Mouse (Mus musculus) spleen, adult 12 weeks (tissue): Measurements from ENCODE around the gene Ss18l2.

Source experiments
- DNase-seq: peaks from one replicate; pipeline ENCODE4 v3.0.0; 2022; ENCODE audit warnings: low spot score

Gene Ss18l2

DNA sequence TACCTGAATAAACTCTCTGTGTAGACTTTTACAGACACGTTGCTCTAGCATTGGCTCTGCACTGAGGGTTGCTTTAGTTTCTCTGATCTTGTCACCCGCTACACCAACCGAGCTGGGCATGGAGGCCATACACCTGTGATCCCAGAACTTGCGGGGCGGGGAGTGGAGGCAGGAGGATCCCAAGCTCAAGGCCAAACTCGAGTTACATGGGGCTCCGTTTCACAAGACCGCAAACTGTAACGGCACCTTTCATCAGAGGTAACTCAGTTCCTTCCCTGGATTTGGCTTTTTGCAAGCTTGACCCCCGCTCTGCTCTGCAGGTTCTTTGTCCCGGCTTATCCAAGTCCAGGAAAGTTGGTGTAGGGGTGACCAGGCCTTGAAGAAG, 5.9 kb upstream of the Ss18l2 start:
- DNase-seq, result no peak

DNA sequence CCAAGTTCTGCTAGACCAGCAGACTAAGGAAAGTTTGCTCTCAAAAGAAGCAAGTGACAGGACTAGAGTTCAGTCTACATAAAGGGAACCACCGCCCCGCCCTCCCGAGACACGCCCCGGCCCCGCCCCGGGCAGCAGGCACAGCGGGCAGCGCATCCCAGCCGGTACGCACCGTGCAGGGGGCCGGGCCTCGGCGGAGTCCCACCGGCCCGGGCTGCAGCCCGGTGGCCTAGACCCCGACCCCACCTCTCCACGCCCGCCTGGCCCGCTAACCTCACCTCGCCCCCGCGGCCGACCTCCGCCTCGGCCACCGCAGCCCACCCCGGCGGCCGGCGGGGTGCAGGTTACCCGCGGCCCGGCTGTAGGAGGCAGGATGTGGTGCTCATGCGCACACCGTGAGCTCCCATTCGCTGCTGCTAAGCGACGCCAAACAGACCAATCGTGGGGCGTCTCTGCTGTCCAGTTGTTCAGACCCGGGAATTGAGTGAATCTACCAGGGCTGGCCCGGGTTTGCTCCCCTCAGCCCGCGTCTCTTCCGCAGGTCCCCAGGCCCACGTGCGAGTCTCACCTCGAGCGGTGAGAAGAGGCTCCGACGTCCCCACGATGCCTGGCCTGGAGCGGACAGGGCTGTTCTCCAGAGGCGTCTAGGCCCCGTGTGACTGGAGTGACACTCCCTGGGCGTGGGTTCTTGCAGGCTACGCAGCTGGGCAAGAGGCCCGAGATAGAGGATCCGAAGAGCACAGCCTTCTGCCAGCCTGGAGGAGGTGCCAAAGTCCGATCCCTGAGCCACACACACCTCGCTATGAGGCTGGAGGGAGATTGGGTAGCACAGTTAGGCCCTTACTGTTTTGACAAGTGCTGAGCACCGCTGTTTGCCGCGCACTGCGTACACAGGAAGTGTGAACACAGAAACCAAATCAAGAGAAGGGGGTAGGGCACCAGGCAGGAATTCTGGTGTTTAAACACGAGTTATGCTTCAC, 5.2 kb upstream of the Ss18l2 start, which contains the start of gene Sec22c:
Sec22c (minus strand) TSS at position 845 of the 980 bp plus-strand sequence.
- peak; percentile 89 for DNase-seq

DNA sequence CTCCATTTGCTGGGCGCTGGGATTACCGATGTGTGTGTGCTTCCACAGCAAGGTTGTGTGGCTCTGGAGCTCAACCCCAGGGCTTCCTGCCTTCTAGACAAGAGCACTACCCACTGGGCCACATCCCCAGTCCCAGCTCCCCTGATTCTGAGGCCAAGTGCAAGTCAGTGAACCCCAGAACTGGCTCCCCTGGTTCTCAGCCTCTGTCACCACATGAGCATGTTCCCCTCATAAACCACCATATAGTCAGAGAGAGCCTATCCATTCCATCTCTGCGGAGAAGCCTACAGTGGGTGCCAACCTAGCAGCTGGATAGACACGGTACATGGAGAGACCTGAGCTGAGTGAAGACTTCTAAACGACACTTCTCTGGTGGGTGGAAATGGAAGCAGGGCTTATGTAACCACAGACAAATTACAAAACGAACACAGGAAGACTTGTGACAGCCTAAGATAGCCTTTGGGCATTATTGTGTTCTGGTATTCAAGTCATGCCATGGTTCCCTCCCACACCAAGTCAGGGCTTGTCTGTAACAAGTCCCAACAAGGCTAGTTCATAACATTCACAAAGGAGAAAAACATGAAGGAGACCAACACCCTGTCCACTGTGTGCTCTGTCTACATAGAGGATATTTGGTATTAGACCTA, 4.0 kb upstream of the Ss18l2 start:
- no peak for DNase-seq

DNA sequence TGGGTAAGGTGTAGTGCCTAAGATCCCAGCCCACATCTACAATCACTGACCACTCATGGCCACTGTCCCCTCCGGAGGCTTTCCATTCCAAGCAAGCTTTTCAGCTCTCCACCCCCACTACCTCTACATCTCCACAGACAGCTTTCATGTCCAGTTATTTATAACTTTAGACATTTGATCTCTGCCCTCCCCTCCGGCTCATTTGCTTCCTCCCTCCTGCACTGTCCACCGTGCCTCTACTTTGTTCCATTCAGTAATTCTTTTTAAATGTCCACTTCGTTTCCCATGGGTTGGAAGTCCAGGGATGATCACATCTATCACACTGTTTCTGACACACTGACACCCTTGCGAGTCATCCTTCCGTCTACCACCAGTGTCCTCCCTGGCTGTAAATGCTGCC, 2.3 kb upstream of the Ss18l2 start:
- DNase-seq, result no peak

DNA sequence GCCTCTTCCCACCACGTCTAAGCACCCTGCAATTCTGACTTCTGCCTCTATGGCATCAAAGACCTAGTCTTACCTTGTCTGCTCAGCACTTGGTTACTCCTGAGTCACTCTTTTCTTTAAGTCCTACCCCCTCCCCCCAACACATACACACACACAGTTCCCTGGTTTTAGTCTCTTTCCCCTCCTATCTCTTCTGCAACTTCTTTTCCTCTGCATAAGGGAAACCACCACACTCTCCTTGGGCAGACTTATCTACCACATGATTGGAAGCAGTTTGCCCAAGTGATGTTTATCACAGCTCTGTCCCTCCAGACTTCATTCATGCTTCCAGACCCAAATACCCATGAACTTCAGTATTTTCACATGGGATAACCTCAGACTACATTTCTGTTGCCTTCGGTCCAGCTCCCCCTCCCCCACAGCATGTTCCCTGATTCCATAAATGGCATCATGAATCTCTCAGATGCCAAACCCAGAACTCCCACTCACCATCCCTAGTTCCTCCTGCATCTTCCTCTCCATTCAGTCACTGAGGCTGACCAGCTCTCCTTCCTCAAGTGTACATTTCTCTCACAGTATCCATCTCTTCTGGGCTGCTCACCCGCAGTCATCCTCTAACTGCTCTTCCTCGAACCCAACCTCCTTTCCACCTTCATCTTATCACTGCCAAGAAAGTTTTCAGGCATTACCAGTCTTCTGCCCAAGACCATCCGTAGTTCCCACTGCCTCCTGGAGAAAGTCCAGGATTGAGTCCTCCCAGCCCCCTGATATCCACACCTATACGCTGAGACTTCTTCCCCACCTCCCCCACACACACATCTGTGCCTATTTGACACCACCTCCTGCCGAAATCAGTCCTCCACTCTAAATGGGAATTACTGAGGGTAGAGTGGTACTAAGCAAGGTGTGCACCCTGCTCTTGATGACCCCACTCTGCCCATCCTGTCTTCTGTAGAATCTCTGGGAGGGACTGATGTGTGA, 1.3 kb upstream of the Ss18l2 start:
- DNase-seq, result no peak

DNA sequence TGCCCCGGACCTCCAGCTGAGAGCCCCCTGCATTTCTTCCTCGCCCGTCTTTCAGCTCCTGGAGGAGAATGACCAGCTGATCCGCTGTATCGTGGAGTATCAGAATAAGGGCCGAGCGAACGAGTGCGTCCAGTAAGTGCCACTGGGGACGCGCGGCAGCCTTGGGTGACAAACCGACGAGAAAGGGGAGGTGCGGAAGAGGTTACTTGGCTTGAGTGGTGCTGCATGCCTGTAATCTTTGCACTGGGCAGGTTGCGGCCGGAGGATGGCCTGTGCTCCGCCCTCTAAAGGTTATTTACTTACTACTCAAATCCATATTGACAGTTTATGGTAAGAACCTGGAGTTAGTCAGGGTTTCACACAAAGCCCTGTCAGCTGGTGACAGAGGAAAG, 451 bp downstream of the Ss18l2 start:
- DNase-seq, result no peak

DNA sequence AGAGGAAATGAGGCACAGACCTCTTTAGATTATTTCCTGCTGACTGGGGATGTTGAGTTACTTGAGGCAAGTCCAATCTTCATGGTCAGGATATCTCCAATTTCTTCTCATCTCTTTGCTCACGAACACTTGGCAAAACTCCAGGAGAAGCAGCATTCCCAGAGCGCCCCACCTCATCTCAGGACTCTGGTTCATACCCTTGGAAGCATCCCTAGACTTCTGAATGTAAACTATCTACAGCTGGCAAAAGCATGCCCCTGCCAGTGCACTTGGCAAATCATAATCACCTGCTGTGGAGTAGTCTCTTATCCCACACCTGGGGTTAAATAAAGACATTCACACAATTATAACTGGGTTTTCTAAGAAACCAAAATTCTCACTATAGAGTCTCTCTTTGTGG, 6.9 kb downstream of the Ss18l2 start:
- DNase-seq, result no peak

DNA sequence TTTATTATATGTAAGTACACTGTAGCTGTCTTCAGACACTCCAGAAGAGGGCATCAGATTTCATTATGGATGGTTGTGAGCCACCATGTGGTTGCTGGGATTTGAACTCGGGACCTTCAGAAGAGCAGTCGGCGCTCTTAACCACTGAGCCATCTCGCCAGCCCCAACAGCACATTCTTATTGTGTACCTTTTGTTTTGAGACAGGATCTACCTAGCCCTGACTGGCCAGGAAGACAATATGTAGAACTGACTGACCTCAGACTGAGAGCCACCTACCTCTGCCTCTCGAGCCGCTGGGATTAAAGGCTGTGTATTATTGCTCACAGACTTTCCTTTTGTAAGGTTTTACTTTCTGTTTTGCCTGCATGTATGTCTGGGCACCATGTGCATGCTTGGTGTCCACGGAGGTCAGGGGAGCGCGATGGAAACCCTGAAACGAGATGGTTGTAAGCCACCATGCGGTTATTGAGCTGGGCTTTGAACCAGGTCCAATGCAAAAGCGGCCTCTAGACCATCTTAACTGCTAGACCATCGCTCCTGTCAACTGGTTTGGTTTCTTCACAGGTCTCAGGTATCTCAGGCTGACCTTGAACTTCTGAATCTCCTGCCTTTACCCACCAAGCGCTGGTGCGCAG, 8.1 kb downstream of the Ss18l2 start:
- peak; percentile 18 for DNase-seq

DNA sequence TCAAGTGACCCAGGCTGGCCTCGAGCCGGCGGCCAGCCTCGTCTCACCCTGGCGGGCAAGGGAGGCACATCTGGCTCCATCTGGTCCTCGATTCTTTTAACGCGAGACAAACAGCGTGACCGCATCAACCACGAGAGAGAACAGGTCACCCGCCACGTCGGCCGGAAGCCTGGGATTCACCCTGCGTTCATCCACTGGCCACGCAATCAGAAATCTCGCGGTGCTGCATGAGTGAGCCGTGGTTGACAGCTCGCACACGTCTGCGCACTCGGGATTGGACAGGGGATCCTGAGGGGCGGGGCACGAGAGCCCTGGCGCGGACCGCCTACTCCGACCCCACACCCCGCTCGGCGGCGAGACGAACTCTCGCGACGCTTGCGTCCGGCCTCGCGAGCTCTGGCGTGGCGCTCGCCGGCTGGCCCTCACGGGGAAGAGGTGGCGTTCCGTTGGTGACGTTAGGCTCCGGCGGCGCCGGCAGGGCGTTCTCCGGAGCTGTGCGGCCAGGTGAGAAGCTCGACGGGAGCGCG, 8.7 kb downstream of the Ss18l2 start, which contains the start of gene Nktr:
Nktr (plus strand) TSS at position 378 of the 527 bp plus-strand sequence.
- DNase-seq, result peak; percentile 98

DNA sequence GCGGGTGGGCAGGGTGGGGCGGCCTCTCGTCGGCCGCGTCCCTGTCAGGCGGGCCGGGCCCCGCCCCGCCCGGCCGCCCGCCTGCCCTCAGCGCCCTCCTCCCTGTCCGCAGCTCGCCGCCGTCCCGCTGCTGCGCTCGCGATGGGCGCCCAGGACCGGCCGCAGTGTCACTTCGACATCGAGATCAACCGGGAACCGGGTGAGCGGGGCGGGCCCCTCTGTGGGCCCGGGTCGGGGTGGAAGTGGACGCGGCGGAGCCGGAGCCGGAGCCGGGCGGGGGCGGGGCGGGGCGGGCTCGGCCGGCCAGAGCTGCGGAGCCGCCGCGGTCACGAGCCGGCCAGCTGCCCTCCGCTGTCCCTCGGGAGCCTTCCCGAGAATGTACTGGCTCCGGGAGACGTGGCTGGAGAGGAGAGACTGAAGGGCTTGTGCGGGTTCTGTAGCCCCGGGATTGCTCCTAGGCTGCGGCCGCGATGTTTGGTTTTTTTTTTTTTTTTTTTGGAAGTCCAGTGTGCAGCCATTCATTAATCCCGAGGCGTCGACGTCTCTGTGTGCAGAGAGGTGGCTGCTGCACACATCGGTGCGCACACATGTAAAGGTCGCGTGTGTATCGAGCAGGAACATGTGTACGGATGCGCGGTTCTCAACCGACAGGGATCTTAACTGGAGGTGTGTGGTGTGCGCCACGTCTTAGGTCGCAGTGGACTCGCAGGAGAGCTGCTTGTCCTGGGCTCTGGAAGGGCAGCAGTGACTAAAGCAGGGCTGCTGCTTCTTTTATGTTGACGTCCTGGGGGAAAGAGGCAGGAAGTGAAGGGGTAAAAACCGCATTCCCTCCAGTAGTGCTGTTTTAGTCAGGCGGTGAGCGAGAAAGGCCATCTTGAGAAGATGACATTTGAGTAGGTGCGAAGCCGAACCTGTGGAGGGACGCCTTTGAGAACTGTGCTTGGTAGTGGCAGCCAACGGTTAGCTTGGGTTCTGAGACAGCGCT, 9.5 kb downstream of the Ss18l2 start:
- peak; percentile 25 for DNase-seq

DNA sequence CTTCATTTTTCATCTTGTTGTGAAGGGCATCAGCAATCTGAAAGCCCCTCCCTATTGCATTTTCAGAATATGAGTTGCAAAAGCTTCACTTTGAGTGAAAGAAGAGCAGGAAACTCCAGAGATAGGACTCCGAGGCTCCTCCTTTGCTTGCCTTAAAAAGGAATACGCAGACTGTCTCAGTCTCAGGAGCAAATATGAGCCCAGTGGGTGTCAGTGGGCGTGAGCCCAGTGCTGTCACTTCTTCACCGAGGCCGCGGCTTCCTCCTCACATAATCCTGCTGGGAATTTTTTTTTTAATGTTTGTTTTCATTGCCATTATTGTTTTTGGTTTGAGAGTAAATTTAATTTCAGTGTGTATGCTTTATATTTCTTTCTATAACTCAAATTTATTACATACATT, 30.4 kb downstream of the Ss18l2 start:
- DNase-seq, result no peak

DNA sequence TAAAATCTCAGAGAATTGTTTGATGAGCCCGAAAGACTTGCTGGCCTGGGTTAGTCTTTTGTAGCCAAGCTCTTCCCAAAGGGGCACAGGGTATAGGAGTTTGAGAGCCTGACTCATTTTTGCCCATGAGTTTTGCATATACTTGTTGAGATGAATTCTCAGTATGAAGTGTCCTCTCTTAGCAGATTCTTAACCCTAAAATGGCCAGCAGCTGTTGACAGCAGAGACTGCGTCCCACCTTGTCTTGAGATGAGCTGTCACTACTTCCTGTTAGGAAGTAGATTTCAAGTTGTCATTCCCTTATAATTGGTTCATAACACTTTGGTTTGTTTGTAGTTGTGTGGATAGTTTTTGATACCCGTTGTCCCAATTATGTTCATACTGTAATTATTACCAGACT, 31.0 kb downstream of the Ss18l2 start:
- DNase-seq, result no peak

DNA sequence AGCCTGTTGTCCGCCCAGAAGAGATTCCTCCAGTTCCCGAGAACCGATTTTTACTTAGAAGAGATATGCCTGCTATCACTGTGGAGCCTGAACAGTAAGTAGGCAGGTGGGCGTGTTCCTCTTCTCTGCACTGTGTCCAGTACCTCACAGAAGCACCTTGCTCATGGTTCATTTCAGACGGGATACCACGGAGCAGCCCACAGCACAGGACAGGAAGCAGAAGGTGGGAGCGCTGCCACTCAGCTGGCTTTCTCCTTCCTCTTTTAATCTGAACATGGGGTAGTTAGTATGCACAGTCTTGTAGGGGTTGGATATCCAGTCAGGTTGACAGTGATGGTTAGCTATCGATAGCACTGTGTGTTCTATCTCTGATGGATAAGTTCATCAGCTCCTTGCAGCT, 33.9 kb downstream of the Ss18l2 start:
- DNase-seq, result no peak

DNA sequence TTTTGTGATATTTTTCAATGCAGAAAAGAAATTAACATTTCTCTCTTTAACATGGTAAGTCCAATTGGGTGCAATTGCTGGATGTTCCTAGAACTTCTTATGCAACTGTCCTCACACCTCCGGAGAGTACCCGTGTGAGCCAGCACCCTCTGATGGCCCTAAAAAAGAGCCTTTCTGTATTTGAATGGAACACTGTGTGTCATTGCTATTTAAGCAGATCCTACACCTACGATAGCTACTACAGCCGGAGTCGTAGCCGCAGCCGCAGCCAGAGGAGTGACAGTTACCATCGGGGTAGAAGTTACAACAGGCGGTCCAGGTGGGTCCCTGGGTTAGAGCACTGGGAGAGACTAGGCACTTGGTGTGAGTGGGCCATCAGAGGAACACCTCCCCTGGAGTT, 42.6 kb downstream of the Ss18l2 start:
- no peak for DNase-seq

DNA sequence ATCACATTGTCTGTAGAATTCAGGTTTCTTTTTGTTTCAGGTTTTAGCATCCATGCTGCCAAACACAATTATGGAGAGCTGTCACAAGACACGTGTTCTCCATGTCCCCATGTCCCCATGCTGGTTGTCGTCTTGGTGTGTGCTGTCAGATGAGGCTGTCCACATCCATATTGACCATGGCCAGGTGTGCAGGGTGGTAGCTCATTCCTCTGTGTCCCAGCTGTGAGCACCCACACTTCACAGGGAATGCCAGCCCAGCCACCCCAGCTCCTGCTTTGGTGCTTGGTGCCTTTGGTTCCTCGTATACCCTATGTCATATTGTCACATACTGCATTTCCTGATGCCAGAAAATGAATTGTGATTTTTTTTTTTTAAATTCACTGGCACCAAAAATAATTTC, 44.5 kb downstream of the Ss18l2 start:
- no peak for DNase-seq

DNA sequence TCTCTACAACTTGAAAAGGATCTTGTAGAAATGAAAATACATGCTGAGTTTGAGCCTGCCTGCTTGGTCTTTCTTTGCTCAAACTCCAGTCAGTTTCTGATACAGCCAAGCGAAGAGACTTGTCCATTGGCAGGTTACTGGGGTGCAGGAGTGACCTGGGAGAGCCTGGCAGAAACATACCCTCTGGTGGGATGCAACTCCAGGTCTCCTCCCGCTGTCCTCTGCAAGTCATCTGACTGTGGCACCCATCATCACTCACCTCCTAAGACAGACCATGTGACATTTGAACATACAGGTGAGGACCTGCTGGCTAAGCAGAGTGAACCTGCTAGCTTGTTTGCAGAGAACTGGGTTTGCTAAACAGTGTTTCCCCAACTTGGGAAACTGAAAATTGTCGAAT, 46.7 kb downstream of the Ss18l2 start:
- DNase-seq, result no peak

DNA sequence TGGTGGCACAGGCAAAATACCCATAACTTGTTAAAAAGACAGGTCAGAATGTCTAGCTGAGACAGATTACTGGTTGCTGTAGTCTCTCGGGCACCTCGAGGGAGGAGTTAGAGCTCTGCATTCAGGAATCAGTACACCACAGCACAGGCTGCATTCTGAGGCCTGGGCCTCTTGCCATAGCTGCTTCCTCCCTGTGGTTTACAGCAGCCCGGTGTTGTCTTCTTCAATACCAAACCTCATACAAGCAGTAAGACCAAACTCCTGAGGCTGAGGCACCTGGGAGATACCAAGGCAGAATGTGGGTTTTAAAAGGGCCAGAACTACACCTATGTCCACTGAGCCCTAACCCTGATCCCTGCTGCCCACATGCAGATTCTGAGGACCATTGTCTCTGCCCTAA, 47.3 kb downstream of the Ss18l2 start:
- DNase-seq, result no peak

DNA sequence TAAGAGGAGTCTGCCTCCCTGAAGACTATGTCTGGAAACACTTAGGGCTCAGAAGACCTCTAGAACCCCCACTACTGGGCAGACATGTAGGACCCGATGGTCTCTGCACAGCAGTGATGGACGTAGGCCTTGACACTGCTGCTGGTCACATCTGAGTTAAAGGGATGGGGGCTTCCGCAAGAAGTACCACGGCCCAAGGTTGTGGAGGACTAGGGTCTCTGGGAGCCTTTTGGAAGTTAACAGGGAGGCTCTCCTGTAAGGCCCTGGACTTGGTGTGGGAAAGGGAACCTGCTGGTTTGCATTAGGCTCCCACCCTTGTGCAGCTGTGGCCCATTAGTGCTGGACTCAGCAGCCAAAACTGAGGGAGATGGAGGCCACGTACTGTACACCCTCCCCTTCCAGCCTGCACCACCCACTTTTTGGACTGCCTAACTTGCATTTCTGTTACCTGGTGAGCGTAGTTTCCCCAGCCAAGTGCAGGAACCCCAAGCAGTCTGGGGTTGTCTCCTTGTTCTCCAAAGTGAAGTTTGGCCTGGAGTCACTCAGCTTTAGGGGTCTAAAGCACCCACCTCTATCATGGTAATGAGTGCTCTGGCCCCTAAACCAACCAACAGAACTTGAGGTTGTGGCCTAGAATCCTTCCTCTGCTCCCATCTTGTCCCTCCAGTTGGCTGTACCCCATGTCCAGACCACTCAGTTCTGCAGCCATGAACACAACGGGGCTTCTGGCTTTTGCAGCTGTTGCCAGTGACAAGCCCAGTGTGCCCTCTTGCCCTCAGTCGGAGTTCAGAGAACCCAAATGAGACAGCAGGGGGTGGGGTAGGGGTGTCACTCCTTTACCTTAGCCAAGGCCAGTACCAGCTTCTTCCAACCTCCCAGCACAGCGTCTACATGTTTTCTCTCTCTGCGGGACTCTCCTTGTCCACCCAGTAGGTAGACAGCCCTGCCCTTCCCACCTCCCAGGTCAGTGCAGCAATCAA, 48.0 kb downstream of the Ss18l2 start:
- DNase-seq, result no peak
